7 mouse cellular contexts compared by ENCODE assay signal in genomic region chr10:93310721-93311411, GRCm38 (mm10). TPM values are rescaled to one million over a fixed set of nuclear protein-coding genes. Genes with fewer than 3 reads are reported as not detected.
DNase-seq lines count a peak whose midpoint lies in the region; ATAC-seq lines count a peak whose summit lies in the region.

TSS of gene Elk3 (minus strand) at chr10:93311135.

- peak within 1 kb of the TSS; percentile 48 for H3K4me3 ChIP-seq in forebrain, embryonic 14.5 days (ENCODE audit: low read depth, low read length)
- peak within 1 kb of the TSS; percentile 84 for H3K4me3 ChIP-seq in limb, embryonic 12.5 days (replicated peaks)
- H3K4me3 ChIP-seq in midbrain, embryonic 12.5 days = peak within 1 kb of the TSS; percentile 57
- H3K4me3 ChIP-seq in stomach, embryonic 14.5 days (ENCODE audit: low read depth, low read length) = peak within 1 kb of the TSS; percentile 50

- ATAC-seq in forebrain, embryonic 14.5 days = peak; percentile 69
- peak; percentile 43 to 77; a peak in 3 of 4 replicates for ATAC-seq in hematopoietic stem cell, adult 5-6 weeks (replicated peaks in 1 of 2; ENCODE audit: insufficient read depth in 1 of 2, low FRiP score in 2 of 2, low TSS enrichment in 1 of 2, low read depth in 1 of 2, poor library complexity in 2 of 2, severe bottlenecking in 2 of 2)
- peak; percentile 67 for ATAC-seq in limb, embryonic 12.5 days (ENCODE audit: insufficient number of reproducible peaks, insufficient read depth, low FRiP score, low TSS enrichment, low read depth)
- ATAC-seq in midbrain, embryonic 12.5 days (ENCODE audit: low FRiP score, low read depth) = peak; percentile 72
- ATAC-seq in stomach, embryonic 14.5 days (ENCODE audit: insufficient number of reproducible peaks, insufficient read depth, low FRiP score, low read depth) = peak; percentile 79

- H3K4me2 ChIP-seq in forebrain, embryonic 14.5 days (ENCODE audit: low read length) = peak within 1 kb of the TSS; percentile 99
- peak within 1 kb of the TSS; percentile 69 for H3K4me2 ChIP-seq in limb, embryonic 12.5 days
- H3K4me2 ChIP-seq in midbrain, embryonic 12.5 days (replicated peaks) = peak within 1 kb of the TSS; percentile 98
- H3K4me2 ChIP-seq in stomach, embryonic 14.5 days (replicated peaks; ENCODE audit: low read depth, low read length) = peak within 1 kb of the TSS; percentile 50

- H3K36me3 ChIP-seq in forebrain, embryonic 14.5 days (ENCODE audit: control insufficient read depth, insufficient read depth, low read length) = no peaks in the 10 kb centered on the region
- no peaks in the 10 kb centered on the region for H3K36me3 ChIP-seq in limb, embryonic 12.5 days
- H3K36me3 ChIP-seq in midbrain, embryonic 12.5 days = no peaks in the 10 kb centered on the region
- no peaks in the 10 kb centered on the region for H3K36me3 ChIP-seq in stomach, embryonic 14.5 days (ENCODE audit: control insufficient read depth, insufficient read depth, low read length)

- under 1% methylated on average over 49 of the region's 53 CpGs for WGBS in forebrain, embryonic 14.5 days
- 2% methylated on average over 52 of the region's 53 CpGs for WGBS in limb, embryonic 12.5 days
- WGBS in midbrain, embryonic 12.5 days = under 1% methylated on average over 52 of the region's 53 CpGs
- WGBS in stomach, embryonic 14.5 days = under 1% methylated on average over 52 of the region's 53 CpGs

- 0 out of 2 replicates have a peak, but pooled peaks cover 3% of the 10 kb centered on the region for H3K9me3 ChIP-seq in forebrain, embryonic 14.5 days (replicated peaks; ENCODE audit: control insufficient read depth, low read length)
- no peaks in the 10 kb centered on the region for H3K9me3 ChIP-seq in limb, embryonic 12.5 days
- no peaks in the 10 kb centered on the region for H3K9me3 ChIP-seq in midbrain, embryonic 12.5 days
- H3K9me3 ChIP-seq in stomach, embryonic 14.5 days (ENCODE audit: control insufficient read depth, low read depth, low read length) = no peaks in the 10 kb centered on the region

- peak; percentile 32 to 49 for DNase-seq in CD8-positive naive resting alpha-beta T cell, adult 2 months (ENCODE audit: low read depth in 2 of 2, low spot score in 2 of 2)
- DNase-seq in adrenal gland, adult (ENCODE audit: inconsistent age in 2 of 2, low spot score in 1 of 2) = peak; percentile 60 to 85
- DNase-seq in forebrain, embryonic 14.5 days (ENCODE audit: low spot score) = peak; percentile 63

- H3K27me3 ChIP-seq in forebrain, embryonic 14.5 days (replicated peaks; ENCODE audit: control insufficient read depth, insufficient read depth, low read length) = peaks cover 6% of the 10 kb centered on the region; the same call in 1 of the 2 replicates
- H3K27me3 ChIP-seq in limb, embryonic 12.5 days = no peaks in the 10 kb centered on the region
- H3K27me3 ChIP-seq in midbrain, embryonic 12.5 days = peaks cover 23% of the 10 kb centered on the region
- H3K27me3 ChIP-seq in stomach, embryonic 14.5 days (ENCODE audit: control insufficient read depth, insufficient read depth, low read length) = no peaks in the 10 kb centered on the region

- peaks cover 8% of the 10 kb centered on the region; the same call in 1 of the 2 replicates for H3K4me1 ChIP-seq in forebrain, embryonic 14.5 days (ENCODE audit: control insufficient read depth, insufficient read depth, low read length)
- H3K4me1 ChIP-seq in limb, embryonic 12.5 days (replicated peaks) = peaks cover 42% of the 10 kb centered on the region
- peaks cover 17% of the 10 kb centered on the region for H3K4me1 ChIP-seq in midbrain, embryonic 12.5 days
- H3K4me1 ChIP-seq in stomach, embryonic 14.5 days (ENCODE audit: control insufficient read depth, insufficient read depth, low read length) = 0 out of 2 replicates have a peak, but pooled peaks cover 5% of the 10 kb centered on the region

- H3K27ac ChIP-seq in forebrain, embryonic 14.5 days (ENCODE audit: low read depth, low read length) = peak within 1 kb of the TSS; percentile 57; the same call in 1 of the 2 replicates
- H3K27ac ChIP-seq in limb, embryonic 12.5 days = peak within 1 kb of the TSS; percentile 100
- peak within 1 kb of the TSS; percentile 52 for H3K27ac ChIP-seq in midbrain, embryonic 12.5 days (replicated peaks)
- H3K27ac ChIP-seq in stomach, embryonic 14.5 days (ENCODE audit: low read length) = peak within 1 kb of the TSS; percentile 89

- peak within 1 kb of the TSS; percentile 81 for H3K9ac ChIP-seq in forebrain, embryonic 14.5 days (ENCODE audit: low read length)
- H3K9ac ChIP-seq in limb, embryonic 12.5 days (replicated peaks) = peak within 1 kb of the TSS; percentile 97
- peak within 1 kb of the TSS; percentile 70 for H3K9ac ChIP-seq in midbrain, embryonic 12.5 days (replicated peaks)
- H3K9ac ChIP-seq in stomach, embryonic 14.5 days (replicated peaks; ENCODE audit: low read depth, low read length) = peak within 1 kb of the TSS; percentile 78

RNA-seq across cellular contexts. Expression of gene Elk3, which starts in this region (rescaled TPM):
- polyA plus RNA-seq in forebrain, embryonic 14.5 days (2014; fragmentation: Nextera tagmentation; extraction: Ambion mirVana) = 7.0 and 11.0 TPM in 2 replicates
- 40.1 and 46.4 TPM in 2 replicates for total RNA-seq in hematopoietic stem cell, adult 5-6 weeks (2017)
- 47.2 and 47.8 TPM in 2 replicates for polyA plus RNA-seq in limb, embryonic 12.5 days (2016; fragmentation: Nextera tagmentation; extraction: Ambion mirVana)
- 10.8 and 11.3 TPM in 2 replicates for polyA plus RNA-seq in midbrain, embryonic 12.5 days (2016; fragmentation: Nextera tagmentation; extraction: Ambion mirVana)
- 34.0 and 36.6 TPM in 2 replicates for polyA plus RNA-seq in stomach, embryonic 14.5 days (2014; fragmentation: Nextera tagmentation; extraction: Ambion mirVana)

Comparison
In these comparisons a context has a peak if more than half of its experiments do, and no peak if none do; other contexts are left out.
1. Peak in every context shown above with its lines: DNase-seq, ATAC-seq, H3K4me3 ChIP-seq and H3K27ac ChIP-seq.